Mouse (Mus musculus): ENCODE data around the gene Golph3. TPM values are rescaled to one million over a fixed set of nuclear protein-coding genes. Genes with fewer than 3 reads are reported as not detected.

Gene Golph3
- polyA plus RNA-seq, 1 experiment from 2014 or later, result 118 TPM

DNA sequence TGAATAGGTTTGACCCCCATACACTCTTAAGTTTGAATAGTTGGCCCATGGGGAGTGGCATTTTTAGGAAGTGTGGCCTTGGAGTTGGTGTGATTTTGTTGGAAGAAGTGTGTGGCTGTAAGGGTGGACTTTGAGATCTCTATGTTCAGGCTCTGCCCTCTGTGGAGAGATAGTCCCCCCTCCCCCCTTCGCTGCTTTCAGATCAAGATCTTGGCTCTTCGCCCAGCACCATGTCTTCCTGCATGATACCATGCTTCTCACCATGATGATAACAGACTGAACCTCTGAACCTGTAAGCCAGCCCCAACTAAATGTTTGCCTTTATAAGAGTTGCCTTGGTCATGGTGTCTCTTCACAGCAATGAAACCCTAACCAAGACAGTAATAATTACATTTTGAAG is 29.5 kb upstream of the Golph3 start:
- Histone ChIP-seq H3K27ac (ENCODE audit: low read depth, low read length) (no peak overlapping the region), H3K27me3 (ENCODE audit: control insufficient read depth, insufficient read depth, low read length) (no peaks in the 10 kb centered on the region), H3K9me3 (ENCODE audit: control insufficient read depth, low read length) (no peaks in the 10 kb centered on the region), H3K4me3 (ENCODE audit: low read depth, low read length) (no peak overlapping the region), H3K4me1 (ENCODE audit: control insufficient read depth, insufficient read depth, low read length) (no peaks in the 10 kb centered on the region), H3K4me2 (no peak overlapping the region), H3K36me3 (ENCODE audit: control insufficient read depth, insufficient read depth, low read length) (no peaks in the 10 kb centered on the region), H3K9ac (ENCODE audit: low read length) (no peak overlapping the region)
- DNase-seq (ENCODE audit: low spot score, missing footprints) (no peak), ATAC-seq (ENCODE audit: low FRiP score) (no peak)
- WGBS, result 93% methylated on average over 2 of the region's 2 CpGs

DNA sequence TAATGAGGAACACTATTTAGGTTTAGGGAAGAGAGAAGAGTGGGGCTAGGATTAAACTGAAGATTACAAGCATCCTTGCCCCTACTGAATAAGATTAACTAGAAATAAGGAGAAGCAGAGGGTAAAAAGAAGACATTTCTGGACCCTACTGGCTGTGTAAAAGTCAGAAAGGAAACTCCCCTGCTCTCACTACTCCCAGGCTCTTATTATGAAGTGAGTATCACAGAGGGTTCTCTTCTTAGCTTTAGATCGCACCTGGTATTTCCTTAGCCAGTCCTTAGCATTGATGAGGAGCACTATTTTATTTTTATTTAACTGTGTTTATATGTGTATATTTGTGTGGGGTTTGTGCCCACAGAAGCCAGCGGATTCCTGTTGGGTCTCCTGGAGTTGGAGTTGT is 25.0 kb upstream of the Golph3 start:
- no peaks in the 10 kb centered on the region for H3K27me3 ChIP-seq (ENCODE audit: control insufficient read depth, insufficient read depth, low read length)
- no peak for ATAC-seq (ENCODE audit: low FRiP score)
- no peaks in the 10 kb centered on the region for H3K36me3 ChIP-seq (ENCODE audit: control insufficient read depth, insufficient read depth, low read length)
- no peak overlapping the region for H3K4me2 ChIP-seq
- no peak overlapping the region for H3K27ac ChIP-seq (ENCODE audit: low read depth, low read length)
- no peak for DNase-seq (ENCODE audit: low spot score, missing footprints)
- WGBS, result 61% methylated on average over 2 of the region's 2 CpGs
- no peak overlapping the region for H3K4me3 ChIP-seq (ENCODE audit: low read depth, low read length)
- no peaks in the 10 kb centered on the region for H3K9me3 ChIP-seq (ENCODE audit: control insufficient read depth, low read length)
- H3K9ac ChIP-seq (ENCODE audit: low read length), result no peak overlapping the region
- no peaks in the 10 kb centered on the region for H3K4me1 ChIP-seq (ENCODE audit: control insufficient read depth, insufficient read depth, low read length)

DNA sequence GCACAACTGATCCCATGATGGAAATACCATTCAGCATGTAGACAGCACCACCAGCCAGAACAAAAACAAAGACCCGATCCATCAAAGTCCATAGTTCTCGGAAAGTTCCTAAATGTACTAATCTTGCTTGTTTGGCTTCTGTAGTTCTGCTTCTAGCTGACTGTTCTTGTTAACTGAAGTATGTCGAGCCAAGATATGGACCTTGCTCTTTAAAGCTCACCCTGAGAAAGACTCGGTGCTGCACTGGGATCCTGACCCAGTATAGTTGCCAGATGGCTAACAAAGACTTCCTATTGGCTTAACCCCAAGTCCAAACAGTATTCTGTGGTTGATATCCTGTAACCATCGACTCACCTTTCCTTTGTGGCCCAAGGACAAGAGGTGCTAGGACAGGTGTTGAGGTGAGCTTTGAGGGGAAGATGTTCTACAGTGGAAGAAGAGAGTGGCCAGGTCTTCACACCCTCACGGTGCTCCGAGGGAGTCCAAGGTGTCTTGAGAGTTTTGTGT is 23.0 kb upstream of the Golph3 start:
- Histone ChIP-seq H3K27ac (ENCODE audit: low read depth, low read length) (no peak overlapping the region), H3K4me2 (no peak overlapping the region), H3K27me3 (ENCODE audit: control insufficient read depth, insufficient read depth, low read length) (no peaks in the 10 kb centered on the region), H3K9me3 (ENCODE audit: control insufficient read depth, low read length) (no peaks in the 10 kb centered on the region), H3K4me3 (ENCODE audit: low read depth, low read length) (no peak overlapping the region), H3K4me1 (ENCODE audit: control insufficient read depth, insufficient read depth, low read length) (no peaks in the 10 kb centered on the region), H3K36me3 (ENCODE audit: control insufficient read depth, insufficient read depth, low read length) (no peaks in the 10 kb centered on the region), H3K9ac (ENCODE audit: low read length) (no peak overlapping the region)
- ATAC-seq (ENCODE audit: low FRiP score), result no peak
- 84% methylated on average over 7 of the region's 7 CpGs for WGBS
- no peak for DNase-seq (ENCODE audit: low spot score, missing footprints)

DNA sequence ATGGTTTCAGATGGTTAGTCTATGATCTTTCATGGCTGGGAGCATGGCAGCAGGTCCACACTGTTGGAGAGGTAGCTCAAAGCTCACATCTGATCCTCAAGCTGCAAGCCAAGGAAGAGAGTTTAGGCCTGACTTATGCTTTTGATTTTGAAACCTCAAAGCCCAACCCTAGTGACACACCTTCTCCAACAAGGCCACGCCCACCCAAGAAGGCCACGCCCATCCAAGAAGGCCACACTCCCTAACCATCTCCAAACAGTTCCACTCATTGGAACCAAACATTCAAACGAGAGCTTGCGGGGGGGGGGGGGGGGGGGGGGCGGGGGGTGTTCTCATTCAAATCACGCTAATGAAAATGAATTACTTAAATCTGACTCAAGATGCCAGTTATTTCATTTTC is 19.5 kb upstream of the Golph3 start:
- Histone ChIP-seq H3K9me3 (ENCODE audit: control insufficient read depth, low read length) (no peaks in the 10 kb centered on the region), H3K4me2 (no peak overlapping the region), H3K4me3 (ENCODE audit: low read depth, low read length) (no peak overlapping the region), H3K4me1 (ENCODE audit: control insufficient read depth, insufficient read depth, low read length) (no peaks in the 10 kb centered on the region), H3K27ac (ENCODE audit: low read depth, low read length) (no peak overlapping the region), H3K27me3 (ENCODE audit: control insufficient read depth, insufficient read depth, low read length) (no peaks in the 10 kb centered on the region), H3K36me3 (ENCODE audit: control insufficient read depth, insufficient read depth, low read length) (no peaks in the 10 kb centered on the region), H3K9ac (ENCODE audit: low read length) (no peak overlapping the region)
- ATAC-seq (ENCODE audit: low FRiP score), result no peak
- WGBS, result 79% methylated on average over 4 of the region's 6 CpGs
- no peak for DNase-seq (ENCODE audit: low spot score, missing footprints)

DNA sequence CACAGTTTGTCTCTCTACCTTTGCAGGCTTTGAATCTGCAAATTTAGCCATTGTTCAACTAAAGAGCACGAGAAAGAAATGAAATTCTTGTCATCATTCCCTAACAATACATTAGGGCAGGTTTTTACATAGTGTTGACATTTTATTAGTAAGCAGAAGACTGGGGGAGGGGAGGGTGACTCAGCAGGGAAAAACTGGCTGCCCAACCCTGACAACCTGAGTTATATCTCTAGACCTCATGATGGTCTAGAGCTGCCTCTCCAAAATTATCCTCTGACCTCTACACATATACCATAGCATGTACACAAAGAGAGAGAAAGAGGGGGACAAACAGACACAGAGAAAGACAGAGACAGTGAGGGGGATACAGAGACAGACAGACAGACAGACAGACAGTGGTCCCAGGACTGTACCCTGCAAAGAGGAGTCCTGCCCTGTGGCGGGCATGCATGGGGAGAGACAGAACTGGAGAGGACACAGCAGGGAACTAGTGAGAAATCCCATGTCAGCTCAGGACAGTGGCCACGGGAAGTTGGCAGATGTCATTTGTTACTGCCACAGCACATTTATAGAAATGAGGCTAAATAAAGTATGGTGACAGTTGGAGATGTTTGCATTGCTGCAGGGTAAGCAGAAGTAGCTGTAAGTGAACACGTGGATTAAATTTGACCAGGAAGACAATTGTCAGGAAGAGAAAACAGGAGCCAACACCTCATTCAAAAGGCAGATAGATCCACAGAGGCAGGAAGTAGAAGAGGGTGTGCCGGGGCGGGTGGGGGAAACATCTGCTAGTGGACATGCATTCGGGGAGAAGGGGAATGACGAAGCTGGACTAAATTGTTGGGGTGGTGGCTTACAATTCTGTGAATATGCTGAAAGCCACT is 14.8 kb upstream of the Golph3 start:
- no peak overlapping the region for H3K4me2 ChIP-seq
- H3K4me3 ChIP-seq (ENCODE audit: low read depth, low read length), result no peak overlapping the region
- ATAC-seq (ENCODE audit: low FRiP score), result no peak
- H3K36me3 ChIP-seq (ENCODE audit: control insufficient read depth, insufficient read depth, low read length), result no peaks in the 10 kb centered on the region
- no peaks in the 10 kb centered on the region for H3K9me3 ChIP-seq (ENCODE audit: control insufficient read depth, low read length)
- H3K9ac ChIP-seq (ENCODE audit: low read length), result no peak overlapping the region
- WGBS, result 69% methylated on average over 8 of the region's 8 CpGs
- no peak overlapping the region for H3K27ac ChIP-seq (ENCODE audit: low read depth, low read length)
- H3K4me1 ChIP-seq (ENCODE audit: control insufficient read depth, insufficient read depth, low read length), result no peaks in the 10 kb centered on the region
- no peaks in the 10 kb centered on the region for H3K27me3 ChIP-seq (ENCODE audit: control insufficient read depth, insufficient read depth, low read length)
- DNase-seq (ENCODE audit: low spot score, missing footprints), result no peak

DNA sequence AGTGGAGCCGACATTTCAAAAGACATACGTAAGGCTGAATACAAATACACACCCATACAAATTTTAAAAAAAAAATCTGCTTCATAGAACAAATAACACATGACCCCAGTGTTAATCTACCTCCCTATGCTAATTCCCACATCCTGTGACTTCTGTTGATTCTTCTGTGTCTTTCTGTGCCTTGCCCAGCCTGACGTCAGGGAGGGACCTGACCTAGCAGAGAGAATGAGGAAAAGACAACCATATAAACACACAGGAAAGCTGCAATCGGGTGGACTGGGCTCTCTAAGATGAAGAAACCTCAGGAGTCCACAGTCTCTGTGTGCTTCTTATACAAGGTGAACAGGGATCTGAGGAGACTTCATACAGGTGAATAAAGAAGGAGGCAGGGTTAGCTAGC is 14.1 kb upstream of the Golph3 start:
- Histone ChIP-seq H3K4me3 (ENCODE audit: low read depth, low read length) (no peak overlapping the region), H3K27me3 (ENCODE audit: control insufficient read depth, insufficient read depth, low read length) (no peaks in the 10 kb centered on the region), H3K9ac (ENCODE audit: low read length) (no peak overlapping the region), H3K9me3 (ENCODE audit: control insufficient read depth, low read length) (no peaks in the 10 kb centered on the region), H3K4me1 (ENCODE audit: control insufficient read depth, insufficient read depth, low read length) (no peaks in the 10 kb centered on the region), H3K4me2 (no peak overlapping the region), H3K27ac (ENCODE audit: low read depth, low read length) (no peak overlapping the region), H3K36me3 (ENCODE audit: control insufficient read depth, insufficient read depth, low read length) (no peaks in the 10 kb centered on the region)
- DNase-seq (ENCODE audit: low spot score, missing footprints), result no peak
- ATAC-seq (ENCODE audit: low FRiP score), result no peak
- 74% methylated on average over 4 of the region's 4 CpGs for WGBS

DNA sequence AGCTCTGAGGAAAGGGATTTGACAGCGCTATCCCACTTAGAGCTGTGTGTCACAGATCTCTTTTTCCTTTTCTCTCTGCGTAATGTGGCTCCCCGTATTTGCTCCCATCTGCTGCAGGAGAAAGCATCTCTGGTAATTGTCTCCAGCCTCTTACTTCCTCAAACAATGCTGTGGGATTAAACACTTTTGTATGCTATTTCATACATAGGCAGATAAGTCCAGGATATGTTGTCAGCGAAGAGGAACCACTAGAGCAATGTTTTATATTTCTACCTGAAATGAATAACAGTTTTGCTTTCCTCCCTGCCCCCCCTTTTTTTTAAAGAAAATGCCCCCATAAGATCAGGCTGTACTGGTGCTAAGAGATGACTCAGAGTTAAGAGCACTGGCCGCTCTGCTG is 12.7 kb upstream of the Golph3 start:
- no peak for ATAC-seq (ENCODE audit: low FRiP score)
- Histone ChIP-seq H3K27ac (ENCODE audit: low read depth, low read length) (no peak overlapping the region), H3K27me3 (ENCODE audit: control insufficient read depth, insufficient read depth, low read length) (no peaks in the 10 kb centered on the region), H3K4me3 (ENCODE audit: low read depth, low read length) (no peak overlapping the region), H3K4me1 (ENCODE audit: control insufficient read depth, insufficient read depth, low read length) (no peaks in the 10 kb centered on the region), H3K9me3 (ENCODE audit: control insufficient read depth, low read length) (no peaks in the 10 kb centered on the region), H3K9ac (ENCODE audit: low read length) (no peak overlapping the region), H3K36me3 (ENCODE audit: control insufficient read depth, insufficient read depth, low read length) (no peaks in the 10 kb centered on the region), H3K4me2 (no peak overlapping the region)
- 88% methylated on average over 5 of the region's 5 CpGs for WGBS
- DNase-seq (ENCODE audit: low spot score, missing footprints), result no peak

DNA sequence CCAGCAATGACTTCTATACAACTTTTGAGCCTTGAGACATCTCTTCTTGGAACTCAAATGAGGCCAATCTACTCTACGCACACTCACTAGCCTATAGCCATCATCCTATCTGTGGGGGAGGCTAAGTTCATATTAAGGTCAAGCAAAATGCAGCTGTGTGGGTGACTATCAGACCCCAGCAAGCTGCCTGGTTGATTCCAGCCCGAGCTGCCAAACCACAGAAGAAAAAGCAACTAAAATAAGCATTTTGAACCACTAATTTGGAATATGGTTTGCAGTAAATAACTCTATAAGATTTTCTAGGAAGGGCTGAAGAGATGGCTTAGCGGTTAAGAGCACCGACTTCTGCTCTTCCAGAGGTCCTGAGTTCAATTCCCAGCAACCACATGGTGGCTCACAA is 10.6 kb upstream of the Golph3 start:
- no peak for ATAC-seq (ENCODE audit: low FRiP score)
- Histone ChIP-seq H3K9me3 (ENCODE audit: control insufficient read depth, low read length) (no peaks in the 10 kb centered on the region), H3K4me2 (no peak overlapping the region), H3K27ac (ENCODE audit: low read depth, low read length) (no peak overlapping the region), H3K27me3 (ENCODE audit: control insufficient read depth, insufficient read depth, low read length) (no peaks in the 10 kb centered on the region), H3K36me3 (ENCODE audit: control insufficient read depth, insufficient read depth, low read length) (no peaks in the 10 kb centered on the region), H3K4me3 (ENCODE audit: low read depth, low read length) (no peak overlapping the region), H3K4me1 (ENCODE audit: control insufficient read depth, insufficient read depth, low read length) (no peaks in the 10 kb centered on the region), H3K9ac (ENCODE audit: low read length) (no peak overlapping the region)
- DNase-seq (ENCODE audit: low spot score, missing footprints), result no peak
- WGBS, result 88% methylated on average over 4 of the region's 4 CpGs

DNA sequence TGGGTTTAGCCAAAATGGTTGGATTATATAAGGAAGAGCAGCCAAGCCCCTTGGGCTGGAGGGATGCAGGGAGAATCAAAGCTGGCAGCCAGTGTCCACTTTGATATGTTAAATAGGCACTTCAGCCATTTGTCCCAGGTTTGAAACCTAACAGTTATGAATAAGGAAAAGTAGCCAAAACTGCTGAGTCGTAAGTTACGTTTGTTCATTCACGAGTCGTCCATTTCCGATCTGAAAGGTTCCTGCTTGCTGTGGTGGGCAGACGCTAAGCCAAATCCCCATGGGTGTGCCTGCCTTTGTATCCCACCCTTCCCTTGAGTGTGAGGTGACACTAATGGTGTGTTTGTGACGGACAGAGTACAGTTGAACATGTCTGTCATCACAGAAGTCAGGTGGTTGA is 9.8 kb upstream of the Golph3 start:
- Histone ChIP-seq H3K36me3 (ENCODE audit: control insufficient read depth, insufficient read depth, low read length) (no peaks in the 10 kb centered on the region), H3K27ac (ENCODE audit: low read depth, low read length) (no peak overlapping the region), H3K9ac (ENCODE audit: low read length) (no peak overlapping the region), H3K4me3 (ENCODE audit: low read depth, low read length) (no peak overlapping the region), H3K27me3 (ENCODE audit: control insufficient read depth, insufficient read depth, low read length) (no peaks in the 10 kb centered on the region), H3K4me2 (no peak overlapping the region), H3K4me1 (ENCODE audit: control insufficient read depth, insufficient read depth, low read length) (no peaks in the 10 kb centered on the region), H3K9me3 (ENCODE audit: control insufficient read depth, low read length) (no peaks in the 10 kb centered on the region)
- 90% methylated on average over 7 of the region's 7 CpGs for WGBS
- DNase-seq (ENCODE audit: low spot score, missing footprints) (no peak), ATAC-seq (ENCODE audit: low FRiP score) (no peak)

Data from midbrain, embryonic 11.5 days (tissue).